Mouse (Mus musculus) fat pad, adult 2 months (tissue): ENCODE results near the gene Eif3i.

Source experiments
- DNase-seq: peaks from one replicate; pipeline ENCODE4 v3.0.0-alpha.2; 2011; ENCODE audit warnings: low read depth, low spot score; ENCODE audit errors: extremely low read depth

Gene Eif3i

GRCm38 (mm10) chr4:129620419-129621282, 20.2 kb upstream of the Eif3i start:
- no peak for DNase-seq

GRCm38 (mm10) chr4:129618786-129619691, 18.6 kb upstream of the Eif3i start, which contains the start of gene Iqcc:
TSS of gene Iqcc (minus strand) at chr4:129619099.
- DNase-seq, result no peak

- no peak for DNase-seq
These were observed 17.6 kb upstream of the Eif3i start for GRCm38 (mm10) chr4:129618031-129618430.

- no peak for DNase-seq
These were observed 16.7 kb upstream of the Eif3i start for GRCm38 (mm10) chr4:129617121-129617641.

GRCm38 (mm10) chr4:129616631-129617030, 16.2 kb upstream of the Eif3i start:
- DNase-seq, result no peak

GRCm38 (mm10) chr4:129615801-129616290, 15.4 kb upstream of the Eif3i start:
- no peak for DNase-seq

- DNase-seq, result no peak
These were observed 13.6 kb upstream of the Eif3i start, which contains the start of gene Dcdc2b for GRCm38 (mm10) chr4:129614093-129614492. TSS of gene Dcdc2b (minus strand) at chr4:129614257.

- no peak for DNase-seq
These were observed 10.0 kb upstream of the Eif3i start for GRCm38 (mm10) chr4:129610472-129610871.

GRCm38 (mm10) chr4:129610026-129610425, 9.6 kb upstream of the Eif3i start:
- no peak for DNase-seq

- no peak for DNase-seq
These were observed 8.7 kb upstream of the Eif3i start for GRCm38 (mm10) chr4:129609139-129609631.

GRCm38 (mm10) chr4:129608426-129609025, 8.1 kb upstream of the Eif3i start:
- DNase-seq, result no peak

- DNase-seq, result no peak
These were observed 11.6 kb downstream of the Eif3i start for GRCm38 (mm10) chr4:129588865-129589264.

- DNase-seq, result peak; percentile 71
These were observed 13.5 kb downstream of the Eif3i start for GRCm38 (mm10) chr4:129586943-129587342.

GRCm38 (mm10) chr4:129585773-129586172, 14.7 kb downstream of the Eif3i start:
- no peak for DNase-seq

GRCm38 (mm10) chr4:129584884-129585608, 15.4 kb downstream of the Eif3i start:
- no peak for DNase-seq

- DNase-seq, result no peak
These were observed 16.1 kb downstream of the Eif3i start for GRCm38 (mm10) chr4:129584370-129584769.

GRCm38 (mm10) chr4:129582251-129582650, 18.2 kb downstream of the Eif3i start:
- DNase-seq, result no peak

- no peak for DNase-seq
These were observed 20.1 kb downstream of the Eif3i start for GRCm38 (mm10) chr4:129580347-129580746.

- no peak for DNase-seq
These were observed 22.0 kb downstream of the Eif3i start, which contains the start of gene Fam167b for GRCm38 (mm10) chr4:129578466-129578865. TSS of gene Fam167b (minus strand) at chr4:129578549.

GRCm38 (mm10) chr4:129577688-129578087, 22.8 kb downstream of the Eif3i start:
- DNase-seq, result no peak
